Mouse (Mus musculus): ENCODE results near the gene Proser1.

Gene Proser1

DNA sequence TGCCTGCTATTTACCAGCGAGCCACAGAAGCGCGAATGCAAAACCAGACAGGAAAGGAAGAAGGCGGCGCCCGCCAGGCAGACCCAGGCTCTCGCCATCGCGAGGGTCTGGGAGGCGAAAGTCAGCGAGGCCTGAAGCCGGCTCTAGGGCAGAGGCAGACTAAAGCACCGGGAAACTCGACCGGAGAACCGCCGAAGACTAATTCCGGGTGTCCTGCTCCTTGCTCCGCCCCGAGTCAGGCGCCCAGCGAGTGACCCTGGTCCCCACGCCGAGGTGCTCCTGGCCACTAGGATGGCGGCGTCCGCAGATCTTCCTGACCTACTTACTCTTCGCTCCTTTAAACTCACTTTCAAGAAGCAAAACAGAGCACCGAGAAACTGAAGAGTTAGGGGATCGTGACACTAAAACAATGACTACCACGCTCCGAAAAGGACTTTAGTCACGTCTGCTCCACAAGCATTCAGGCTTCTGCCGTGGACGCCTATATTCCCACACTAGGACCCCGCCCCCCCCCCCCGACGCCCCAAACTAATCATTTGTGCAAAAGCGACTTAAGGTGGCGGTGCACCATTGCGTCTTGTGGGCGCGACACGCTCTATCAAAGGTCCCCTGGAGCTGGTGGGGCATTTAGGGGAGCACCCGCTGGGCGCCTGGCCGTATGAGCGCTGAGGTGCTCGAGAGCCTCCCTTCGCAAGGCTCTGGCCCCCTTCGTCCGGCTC, at the start of gene Proser1, which contains the start of gene Nhlrc3:
Proser1 (plus strand) TSS at position 621 of the 719 bp plus-strand sequence.
Nhlrc3 (minus strand) TSS at position 287 of the 719 bp plus-strand sequence.
- DNase-seq = peak; percentile 97

DNA sequence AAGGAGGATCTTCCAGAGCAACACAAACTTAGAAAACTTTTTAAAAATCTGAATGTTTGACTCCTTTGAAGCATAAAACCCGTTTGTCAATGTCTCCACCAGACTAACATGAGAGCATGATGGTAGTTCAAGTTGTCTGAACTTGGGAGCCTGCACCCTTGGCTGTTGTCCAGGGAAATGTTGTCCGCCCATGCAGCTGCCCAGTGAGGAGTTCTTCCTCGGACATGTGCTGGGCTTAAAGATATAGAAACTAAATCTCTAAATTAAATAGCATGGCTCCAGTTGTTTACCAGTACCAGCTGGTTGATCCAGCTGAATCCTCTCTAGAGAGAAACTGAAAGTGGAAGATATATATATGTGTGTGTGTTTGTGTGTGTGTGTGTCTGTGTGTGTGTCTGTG, 49.5 kb upstream of the Proser1 start:
- no peak for DNase-seq

DNA sequence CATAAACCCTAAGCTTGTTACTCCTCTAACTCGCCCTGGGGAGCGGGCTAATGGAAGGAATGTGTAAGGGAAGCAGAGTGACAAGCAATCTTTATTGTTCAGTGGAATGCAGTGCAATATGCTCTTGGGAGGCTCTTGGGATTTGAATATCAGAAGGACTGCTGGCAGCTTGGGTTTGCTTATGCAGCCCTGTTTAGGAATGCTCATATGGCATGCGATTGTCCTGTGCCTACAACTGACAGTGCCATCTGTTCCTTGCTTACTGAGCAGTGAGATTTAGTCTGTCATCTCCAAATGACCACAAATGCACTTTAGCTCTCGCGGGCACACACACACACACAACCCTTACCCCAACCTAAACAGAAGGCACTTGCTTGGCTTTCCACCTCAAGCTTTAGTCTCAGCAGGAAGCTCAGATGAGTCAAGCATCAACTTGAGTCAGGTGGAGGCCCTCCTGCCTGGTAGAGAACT, 47.4 kb upstream of the Proser1 start:
- DNase-seq = no peak

DNA sequence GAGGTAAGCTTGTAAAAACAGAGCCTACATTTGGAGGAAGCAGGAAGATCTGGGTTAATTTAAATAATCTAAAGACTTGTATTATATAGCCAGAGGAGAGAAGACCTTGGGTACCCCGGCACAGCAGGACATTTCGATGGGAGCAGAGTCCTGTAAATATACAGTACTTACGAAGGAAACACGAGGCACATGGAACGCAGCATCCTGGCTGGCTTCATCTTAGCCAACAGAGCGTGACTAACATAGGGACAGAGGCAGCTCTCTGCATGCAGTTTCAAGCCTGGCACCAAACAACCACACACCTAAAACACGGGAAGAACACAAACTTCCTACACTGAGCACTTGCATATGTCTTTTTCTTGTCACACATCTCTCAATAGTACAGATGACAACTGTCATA, 45.8 kb upstream of the Proser1 start:
- no peak for DNase-seq

DNA sequence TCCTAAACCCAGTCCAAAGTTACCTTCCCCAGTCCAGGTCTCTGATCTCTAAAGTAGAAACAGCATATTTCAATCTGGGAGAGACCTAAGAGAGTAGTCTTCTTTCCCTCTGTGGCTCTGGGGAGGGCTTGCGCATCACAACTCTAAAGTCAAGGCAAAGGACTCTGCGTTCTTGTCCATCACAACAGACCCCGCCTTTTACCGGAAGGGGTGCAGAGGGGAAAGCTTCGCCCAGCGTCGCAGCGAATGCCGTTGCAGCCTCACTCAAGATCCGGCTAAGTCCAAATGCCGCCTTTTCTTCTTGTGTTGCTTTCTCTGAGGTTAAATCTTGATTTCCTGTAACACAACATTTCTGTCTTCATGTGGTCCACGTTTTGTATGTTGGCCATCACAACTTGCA, 41.8 kb upstream of the Proser1 start:
- DNase-seq = no peak

DNA sequence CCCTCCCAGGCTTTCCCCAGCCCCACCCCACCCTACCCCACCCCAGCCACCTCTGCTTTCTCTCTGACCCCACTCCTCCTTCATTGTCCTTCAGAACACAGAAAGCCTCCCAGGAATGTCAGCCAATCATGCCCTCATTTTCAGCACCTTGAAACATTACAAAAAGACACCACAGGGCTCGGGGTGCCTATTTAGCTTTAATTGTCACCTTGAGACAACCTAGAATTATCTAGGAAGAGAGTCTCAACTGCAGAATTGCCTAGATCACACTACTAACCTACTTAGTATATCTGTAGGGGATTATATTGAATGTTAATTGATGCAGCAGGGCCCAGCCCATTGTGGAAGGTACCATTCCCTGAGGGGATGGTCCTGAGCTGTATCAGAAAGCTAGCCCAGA, 40.8 kb upstream of the Proser1 start:
- DNase-seq = no peak

DNA sequence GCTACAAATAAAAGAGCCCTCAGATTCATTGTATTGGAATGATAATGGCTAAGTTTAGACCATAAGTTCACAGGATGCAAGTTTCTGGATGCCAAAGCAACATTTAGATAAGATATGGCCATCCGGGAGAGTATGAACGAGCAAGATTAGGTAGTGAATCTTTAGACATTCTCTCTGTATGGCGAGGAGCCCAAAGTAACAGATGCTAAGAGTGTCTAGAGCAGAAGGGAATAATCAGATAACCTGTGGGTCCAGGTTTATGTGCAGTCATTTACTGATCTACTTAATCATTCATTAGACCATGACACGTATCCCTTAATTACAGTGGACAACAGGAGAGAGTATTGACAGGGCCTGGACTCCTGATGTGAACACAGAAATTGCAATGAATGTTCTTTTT, 39.9 kb upstream of the Proser1 start:
- no peak for DNase-seq

DNA sequence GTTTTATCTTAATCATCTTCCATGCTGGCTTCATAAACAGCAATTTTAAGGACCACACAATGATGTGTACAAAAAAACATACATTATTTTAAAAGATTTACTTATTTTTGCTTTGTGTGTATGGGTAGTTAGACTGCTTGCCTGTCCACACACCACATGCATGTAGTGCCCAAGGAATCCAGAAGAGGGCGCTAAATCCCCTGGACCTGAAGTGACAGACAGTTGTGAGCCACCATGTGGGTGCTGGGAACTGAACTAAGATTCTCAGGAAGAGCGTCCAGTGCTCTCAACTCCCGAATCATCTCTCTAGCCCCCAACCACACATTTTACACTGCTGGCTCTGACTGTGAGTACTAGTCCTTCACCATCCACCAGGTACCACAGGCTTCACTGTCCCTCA, 28.9 kb upstream of the Proser1 start:
- no peak for DNase-seq

DNA sequence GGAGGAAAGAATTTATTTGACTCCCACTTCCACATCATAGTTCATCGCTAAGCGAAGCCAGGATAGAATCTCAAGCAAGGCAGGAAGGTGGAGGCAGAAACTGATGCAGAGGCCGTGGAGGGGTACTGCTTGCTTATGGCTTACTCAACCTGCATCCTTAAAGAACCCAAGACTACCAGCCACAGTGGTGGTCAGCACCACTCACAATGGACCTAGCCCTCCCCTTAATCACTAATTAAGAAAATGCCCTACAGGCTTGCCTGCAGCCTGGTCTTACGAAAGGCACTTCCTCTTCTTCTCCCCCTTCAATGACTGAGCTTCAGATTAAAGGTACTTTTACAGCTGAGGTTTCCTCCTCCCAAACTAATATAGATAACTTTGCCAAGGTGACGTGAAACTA, 26.9 kb upstream of the Proser1 start:
- no peak for DNase-seq

DNA sequence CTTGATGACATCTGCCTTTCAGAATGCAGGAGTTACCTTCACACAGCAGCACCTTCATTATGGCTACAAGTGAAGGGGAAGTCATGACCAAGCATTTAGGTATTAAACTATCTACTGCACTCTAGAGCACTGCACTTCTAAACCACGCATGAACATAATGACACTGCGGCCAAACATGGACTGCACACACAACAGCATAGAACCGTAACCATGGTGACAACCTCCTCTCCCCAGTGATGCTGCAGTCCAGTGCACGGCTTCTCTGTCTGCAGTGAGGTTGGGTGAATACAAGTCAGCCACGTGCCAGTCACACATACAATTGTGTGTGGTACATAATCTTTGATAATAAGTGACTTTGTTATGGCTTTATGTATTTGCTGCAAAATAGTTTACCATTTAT, 17.9 kb upstream of the Proser1 start:
- no peak for DNase-seq

DNA sequence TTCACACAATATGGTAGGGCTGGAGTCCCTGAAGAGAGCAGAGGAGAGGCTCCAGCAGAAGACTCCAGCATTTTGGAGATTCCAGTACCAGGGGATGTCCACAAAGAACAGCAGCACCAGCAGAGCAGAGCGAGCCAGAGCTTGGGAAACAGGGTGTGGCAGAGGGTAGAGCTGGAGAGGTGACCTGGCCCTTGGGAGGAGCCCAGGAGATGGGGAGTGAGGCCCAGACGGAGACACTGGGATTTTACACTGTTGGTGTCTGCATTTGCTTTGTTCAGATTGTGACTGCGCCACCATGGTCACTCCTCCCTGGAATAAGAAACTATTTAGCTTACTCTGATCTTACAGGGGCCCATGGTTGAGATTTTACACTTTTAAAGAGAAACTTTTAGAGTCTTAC, 16.7 kb upstream of the Proser1 start:
- DNase-seq = no peak

DNA sequence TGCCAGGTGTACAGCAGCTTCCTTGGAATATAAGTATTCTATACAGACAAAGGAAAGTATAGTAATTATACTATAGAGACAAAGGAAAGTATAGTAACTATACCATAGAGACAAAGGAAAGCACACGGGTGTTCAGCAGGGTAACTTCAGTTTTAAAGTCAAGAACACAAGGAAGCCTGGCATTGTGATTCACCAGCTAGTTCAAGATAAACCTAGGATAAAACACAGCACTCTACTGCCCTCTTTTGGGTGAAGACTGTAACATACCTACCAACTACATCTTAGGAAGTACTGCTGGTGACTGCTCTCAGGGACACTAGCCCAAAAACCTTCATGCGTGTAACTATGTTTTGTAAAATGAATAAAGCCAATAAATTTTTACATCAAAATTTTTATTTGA, 15.3 kb upstream of the Proser1 start:
- DNase-seq = no peak

DNA sequence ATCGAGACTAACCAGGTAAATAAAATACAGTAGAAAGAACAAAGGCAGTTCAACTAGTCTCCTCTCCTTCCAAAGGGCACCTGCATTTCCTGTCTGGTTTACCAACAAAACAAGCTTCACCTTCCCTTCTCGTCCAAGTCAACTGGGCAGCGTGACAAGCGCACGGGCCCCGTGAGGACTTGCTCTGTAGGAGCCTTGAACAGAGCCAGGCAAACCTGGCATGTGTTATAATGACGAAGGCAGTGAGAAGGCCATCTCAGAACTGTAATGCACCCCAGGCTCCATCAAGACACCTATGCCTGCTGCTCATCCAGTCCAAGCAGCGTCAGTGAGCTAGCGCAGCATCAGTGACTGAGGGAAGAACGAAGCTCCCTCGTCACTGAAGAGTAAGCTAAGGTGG, 12.8 kb upstream of the Proser1 start:
- DNase-seq = no peak

DNA sequence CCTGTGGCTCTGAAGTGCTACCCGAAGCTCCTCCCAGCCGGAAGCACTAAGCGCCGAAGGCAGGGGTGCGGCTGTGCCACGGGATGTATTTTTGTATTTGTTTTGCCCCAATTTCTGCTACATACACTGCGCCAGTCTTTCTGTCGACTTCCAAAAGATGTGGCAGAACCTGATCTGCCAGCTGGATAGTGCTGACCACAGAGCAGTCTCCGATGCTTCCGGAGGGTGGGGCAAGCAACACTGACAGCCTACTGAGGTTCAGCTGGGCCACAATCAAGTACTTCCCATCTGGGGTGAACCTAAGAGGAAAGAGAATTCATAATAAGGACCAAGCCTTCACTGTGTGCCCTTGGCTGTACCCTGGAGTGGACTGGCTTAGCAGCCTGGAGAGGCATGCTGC, 11.1 kb upstream of the Proser1 start:
- no peak for DNase-seq

DNA sequence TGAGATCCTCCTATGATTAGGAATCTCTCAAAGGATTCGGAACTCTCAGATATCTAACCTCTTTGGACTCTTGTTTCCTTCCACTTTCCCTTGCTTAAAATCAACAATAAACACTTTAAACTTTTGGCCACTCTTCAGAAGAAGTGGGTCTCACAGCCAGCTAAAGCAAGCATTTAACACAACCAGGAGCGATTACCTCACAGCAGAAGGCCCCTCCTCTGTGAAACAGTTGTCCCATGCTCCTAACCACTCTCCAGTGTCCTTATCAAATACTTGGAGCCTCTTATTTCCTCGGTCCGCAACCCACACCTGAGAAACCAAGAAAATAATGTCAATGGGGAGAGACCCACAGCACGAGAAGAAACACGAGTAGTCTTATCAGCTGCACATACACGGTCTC, 10.1 kb upstream of the Proser1 start:
- DNase-seq = no peak

DNA sequence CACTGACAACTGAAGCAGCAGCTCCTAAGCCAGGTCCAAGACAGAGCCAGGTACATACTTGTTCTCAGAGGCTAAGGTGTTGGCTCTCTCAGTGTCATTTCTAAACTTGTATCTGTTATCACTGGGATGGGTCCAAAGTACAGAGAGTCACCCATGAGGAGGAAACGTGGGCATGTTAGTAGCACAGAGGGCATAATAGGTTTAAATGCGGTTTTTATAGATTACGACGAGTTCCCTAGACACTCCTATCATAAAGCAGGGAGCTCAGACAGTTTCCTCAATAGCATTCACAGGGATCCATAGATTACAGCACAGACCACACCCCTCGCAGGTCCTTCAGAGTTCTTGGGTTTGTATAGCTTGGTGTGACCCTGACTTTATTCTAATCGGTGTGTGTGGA, 9.5 kb upstream of the Proser1 start:
- DNase-seq = no peak

DNA sequence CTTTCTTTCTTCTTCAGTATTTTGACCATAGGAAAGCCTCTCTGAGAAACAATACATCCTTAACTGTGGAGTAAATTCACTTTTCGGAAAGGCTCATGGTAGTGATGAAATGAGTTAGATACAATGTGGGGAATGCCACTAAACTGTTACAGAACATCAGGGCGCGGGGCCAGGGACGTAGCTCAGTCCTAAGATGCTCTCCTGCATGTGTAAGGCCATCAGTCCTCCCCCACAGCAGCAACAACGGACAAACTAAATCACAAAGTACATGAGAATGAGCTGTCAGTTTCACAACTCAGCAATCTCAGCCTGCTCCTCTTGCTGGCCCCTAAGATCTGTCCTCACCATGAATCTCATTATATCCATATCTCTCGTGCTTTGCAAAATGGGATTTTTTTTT, 8.9 kb upstream of the Proser1 start:
- no peak for DNase-seq

DNA sequence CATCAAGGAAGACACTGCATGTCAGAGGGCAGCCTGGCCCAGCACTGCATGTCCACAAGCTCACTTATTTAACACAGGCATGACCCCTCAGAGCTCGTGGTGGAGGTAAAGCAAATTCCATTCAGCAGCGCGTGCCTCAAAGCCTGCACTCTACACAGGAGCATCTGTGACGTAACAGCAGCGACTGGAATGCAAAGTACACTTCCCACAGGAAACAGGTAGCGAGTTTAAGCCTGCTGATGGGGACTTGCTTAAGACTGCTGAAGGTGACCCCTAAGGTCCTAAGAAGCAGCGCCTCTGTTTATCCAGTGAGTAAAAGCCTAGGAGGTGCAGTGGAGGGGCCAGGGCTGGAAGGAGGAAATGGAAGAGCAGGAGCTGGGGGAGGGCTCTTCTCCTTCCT, 8.5 kb upstream of the Proser1 start:
- no peak for DNase-seq

DNA sequence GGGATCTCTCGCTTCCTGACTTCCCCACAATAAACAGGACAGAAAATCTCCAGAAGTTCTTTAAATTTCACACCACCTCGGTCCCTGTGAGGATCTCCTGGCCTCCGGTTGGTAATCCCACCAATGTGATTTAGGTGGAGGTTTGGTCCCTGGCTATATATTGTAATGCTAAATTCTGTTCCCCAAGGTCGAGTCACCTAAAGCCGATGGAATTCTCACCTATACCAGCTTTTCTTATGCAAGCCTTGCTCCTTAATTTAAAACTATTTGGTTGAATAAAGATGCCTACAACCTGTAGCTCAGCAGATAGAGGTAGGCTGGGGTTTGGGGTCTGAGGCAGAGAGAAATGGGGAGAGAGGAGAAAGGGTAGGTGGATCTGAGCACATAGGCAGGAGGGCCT, 5.7 kb upstream of the Proser1 start:
- no peak for DNase-seq

DNA sequence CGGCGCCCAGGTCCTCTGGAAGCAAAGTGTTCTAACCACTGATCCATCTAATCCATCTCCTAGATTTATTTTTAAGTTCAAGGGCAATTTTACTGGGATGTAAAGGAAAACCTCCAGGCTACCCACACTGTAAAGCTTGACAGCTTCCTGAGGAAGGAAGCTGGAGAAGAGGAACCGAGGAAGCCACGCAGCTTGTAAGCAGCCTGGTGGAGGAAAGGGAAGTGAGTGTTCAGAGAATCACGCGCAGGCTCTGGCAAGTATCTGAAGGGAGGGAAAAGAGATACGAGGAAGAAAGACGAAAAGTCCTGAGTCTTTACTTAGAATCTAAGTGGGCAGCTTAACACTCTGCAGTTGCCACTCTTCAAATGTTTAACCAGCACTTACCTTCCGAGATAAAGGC, 3.4 kb upstream of the Proser1 start:
- DNase-seq = no peak

DNA sequence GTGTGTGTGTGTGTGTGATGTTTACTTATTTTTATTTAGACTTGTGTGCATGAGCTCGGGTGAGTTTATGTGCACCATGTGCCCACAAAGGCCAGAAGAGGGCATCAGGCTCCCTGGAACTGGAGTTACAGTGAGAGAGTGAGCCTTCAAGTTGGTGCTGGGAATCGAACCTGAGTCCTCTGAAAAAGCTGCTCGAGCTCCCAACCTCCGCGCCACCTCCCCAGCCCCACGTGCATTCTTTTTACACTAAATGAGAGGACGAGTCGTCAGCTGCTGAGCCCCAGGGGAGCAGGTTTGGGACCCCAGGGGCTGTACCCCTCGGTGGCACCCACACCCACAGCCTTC, 793 bp upstream of the Proser1 start:
- DNase-seq = no peak

DNA sequence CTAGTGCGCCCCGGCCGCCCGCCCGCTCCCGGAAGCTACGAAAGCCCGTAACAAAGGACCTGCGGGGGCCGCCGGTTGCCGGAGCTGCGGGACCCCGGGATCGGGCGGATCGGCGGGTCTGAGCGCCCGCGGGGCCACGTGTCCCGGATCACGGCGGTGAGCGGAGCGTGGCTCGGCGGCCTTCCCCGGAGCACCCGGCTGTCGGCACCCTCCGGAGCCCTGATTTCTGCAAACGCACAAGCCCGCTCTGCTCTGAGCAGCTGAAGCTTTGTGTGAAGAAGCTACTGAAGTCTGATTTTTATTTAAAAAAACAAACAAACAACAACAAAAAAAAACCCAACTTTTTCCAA, 274 bp downstream of the Proser1 start:
- no peak for DNase-seq

DNA sequence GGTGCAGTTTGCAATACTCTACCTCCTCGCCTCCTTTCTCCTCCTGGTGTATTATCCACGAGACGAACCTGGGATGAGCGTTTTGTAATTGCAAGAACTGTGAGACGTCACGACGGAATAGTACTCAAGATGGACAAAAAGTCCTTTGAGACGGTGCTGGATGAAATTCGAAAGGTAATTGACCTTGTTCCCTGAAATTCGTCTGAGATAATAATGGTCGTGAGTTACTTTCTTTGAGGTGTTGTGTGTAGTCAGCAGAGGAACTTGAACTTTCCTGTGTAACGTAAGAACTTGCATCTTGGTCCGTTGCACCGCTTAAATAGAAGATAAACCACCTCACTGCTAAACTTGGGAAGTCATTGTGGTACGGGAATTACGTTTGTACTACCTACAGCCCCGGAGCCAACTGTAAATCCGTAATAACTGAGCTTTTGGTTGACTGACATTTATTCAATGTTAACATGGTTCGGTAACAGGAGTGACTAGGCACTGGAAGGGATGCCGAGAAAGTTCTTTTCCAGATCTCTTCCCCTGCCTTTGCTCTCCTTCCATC, 756 bp downstream of the Proser1 start:
- no peak for DNase-seq

DNA sequence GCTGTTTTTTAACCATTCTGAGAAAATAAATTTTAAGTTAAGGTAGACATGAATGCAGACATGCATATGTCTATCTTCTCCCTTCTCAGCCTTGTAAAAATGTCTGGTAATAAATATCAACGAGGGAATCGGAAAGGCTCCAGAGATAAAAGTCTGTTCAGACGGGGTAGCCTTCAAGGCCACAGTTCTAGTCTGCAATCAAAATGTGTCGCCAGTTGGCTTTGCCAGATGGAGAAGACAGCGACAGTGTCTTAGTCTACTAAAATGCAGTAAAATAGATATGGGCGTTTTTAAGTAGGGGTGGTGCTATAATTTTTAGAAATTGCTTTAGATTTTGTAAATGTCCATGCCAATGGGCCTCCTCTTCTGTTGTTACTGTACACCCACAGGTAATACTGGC, 1.9 kb downstream of the Proser1 start:
- DNase-seq = no peak

DNA sequence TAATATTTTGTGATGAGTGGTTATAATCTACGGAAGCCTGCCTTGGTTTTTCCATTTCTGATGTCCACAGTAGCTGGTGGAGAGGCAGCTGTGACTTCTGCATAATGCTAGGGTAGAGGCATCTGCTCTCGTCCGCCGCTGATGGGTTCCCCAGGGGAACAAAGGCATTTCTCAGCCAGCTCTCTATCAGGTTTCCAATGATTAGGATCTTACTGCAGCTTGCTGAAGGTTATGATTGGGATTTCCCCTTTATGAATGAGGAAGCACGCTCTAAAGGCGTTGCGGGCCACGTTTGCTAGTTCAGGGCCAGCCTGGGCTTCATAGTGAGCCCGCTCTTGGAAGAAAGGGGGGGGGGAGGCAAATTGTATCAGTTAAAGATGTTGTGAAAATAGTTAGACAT, 3.0 kb downstream of the Proser1 start:
- no peak for DNase-seq
